Mouse (Mus musculus): ENCODE measurements around the gene Echs1. TPM values are rescaled to one million over a fixed set of nuclear protein-coding genes. Genes with fewer than 3 reads are reported as not detected.

Echs1 gene
- polyA plus RNA-seq (2011; ENCODE audit: insufficient read length, low read depth, missing spikeins): 85.2 and 95.9 TPM in 2 replicates

- Histone ChIP-seq H3K4me1 (ENCODE audit: control insufficient read depth, insufficient read depth, low read length) (no peaks in the 10 kb centered on the region), H3K27ac (ENCODE audit: insufficient read depth, low read length) (peak within 1 kb of the TSS; percentile 94), H3K4me3 (ENCODE audit: insufficient read depth, low read length) (peak within 1 kb of the TSS; percentile 80)
- TF ChIP-seq CTCF (IDR thresholded peaks at IDR 0.05; ENCODE audit: borderline replicate concordance, insufficient read depth, low read length): no peak
- peak; percentile 89 for TF ChIP-seq POLR2A (IDR thresholded peaks at IDR 0.05; ENCODE audit: low read depth, low read length)
These were observed at the start of gene Echs1 for GRCm38 (mm10) chr7:140116329-140117054. Gene Echs1, minus strand, starts transcription at chr7:140116476.

GRCm38 (mm10) chr7:140164664-140165063 lies 48.4 kb upstream of the Echs1 start, which contains the start of gene Olfr522:
Gene Olfr522, minus strand, starts transcription at chr7:140164764.
- Histone ChIP-seq H3K4me3 (ENCODE audit: insufficient read depth, low read length) (no peak within 1 kb of the TSS), H3K27ac (ENCODE audit: insufficient read depth, low read length) (no peak within 1 kb of the TSS), H3K4me1 (ENCODE audit: control insufficient read depth, insufficient read depth, low read length) (no peaks in the 10 kb centered on the region)
- TF ChIP-seq POLR2A (IDR thresholded peaks at IDR 0.05; ENCODE audit: low read depth, low read length): no peak
- no peak for TF ChIP-seq CTCF (IDR thresholded peaks at IDR 0.05; ENCODE audit: borderline replicate concordance, insufficient read depth, low read length)

- no peak overlapping the region for H3K4me3 ChIP-seq (ENCODE audit: insufficient read depth, low read length)
- TF ChIP-seq CTCF (IDR thresholded peaks at IDR 0.05; ENCODE audit: borderline replicate concordance, insufficient read depth, low read length) (no peak), POLR2A (IDR thresholded peaks at IDR 0.05; ENCODE audit: low read depth, low read length) (no peak)
- no peak overlapping the region for H3K27ac ChIP-seq (ENCODE audit: insufficient read depth, low read length)
- no peaks in the 10 kb centered on the region for H3K4me1 ChIP-seq (ENCODE audit: control insufficient read depth, insufficient read depth, low read length)
These were observed 44.1 kb upstream of the Echs1 start for GRCm38 (mm10) chr7:140160363-140160762.

GRCm38 (mm10) chr7:140154218-140154927 lies 38.1 kb upstream of the Echs1 start, which contains the start of gene Sprn:
Gene Sprn, minus strand, starts transcription at chr7:140154877.
- Histone ChIP-seq H3K4me1 (ENCODE audit: control insufficient read depth, insufficient read depth, low read length) (no peaks in the 10 kb centered on the region), H3K4me3 (ENCODE audit: insufficient read depth, low read length) (peak within 1 kb of the TSS; percentile 5; the same call in 1 of the 2 replicates)
- no peak for TF ChIP-seq CTCF (IDR thresholded peaks at IDR 0.05; ENCODE audit: borderline replicate concordance, insufficient read depth, low read length)
- no peak for TF ChIP-seq POLR2A (IDR thresholded peaks at IDR 0.05; ENCODE audit: low read depth, low read length)

GRCm38 (mm10) chr7:140153829-140154217 lies 37.5 kb upstream of the Echs1 start:
- Histone ChIP-seq H3K4me1 (ENCODE audit: control insufficient read depth, insufficient read depth, low read length) (no peaks in the 10 kb centered on the region), H3K4me3 (ENCODE audit: insufficient read depth, low read length) (no peak overlapping the region), H3K27ac (ENCODE audit: insufficient read depth, low read length) (no peak overlapping the region)
- TF ChIP-seq CTCF (IDR thresholded peaks at IDR 0.05; ENCODE audit: borderline replicate concordance, insufficient read depth, low read length) (no peak), POLR2A (IDR thresholded peaks at IDR 0.05; ENCODE audit: low read depth, low read length) (no peak)

More at GRCm38 (mm10) chr7:140154218-140154927, 38.1 kb upstream of the Echs1 start, which contains the start of gene Sprn:
- no peak within 1 kb of the TSS for H3K27ac ChIP-seq (ENCODE audit: insufficient read depth, low read length)

- no peak overlapping the region for H3K27ac ChIP-seq (ENCODE audit: insufficient read depth, low read length)
- TF ChIP-seq CTCF (IDR thresholded peaks at IDR 0.05; ENCODE audit: borderline replicate concordance, insufficient read depth, low read length) (no peak), POLR2A (IDR thresholded peaks at IDR 0.05; ENCODE audit: low read depth, low read length) (no peak)
- no peaks in the 10 kb centered on the region for H3K4me1 ChIP-seq (ENCODE audit: control insufficient read depth, insufficient read depth, low read length)
- no peak overlapping the region for H3K4me3 ChIP-seq (ENCODE audit: insufficient read depth, low read length)
These were observed 37.1 kb upstream of the Echs1 start for GRCm38 (mm10) chr7:140153383-140153782.

- H3K4me1 ChIP-seq (ENCODE audit: control insufficient read depth, insufficient read depth, low read length): no peaks in the 10 kb centered on the region
- no peak for TF ChIP-seq CTCF (IDR thresholded peaks at IDR 0.05; ENCODE audit: borderline replicate concordance, insufficient read depth, low read length)
- no peak overlapping the region for H3K4me3 ChIP-seq (ENCODE audit: insufficient read depth, low read length)
- no peak overlapping the region for H3K27ac ChIP-seq (ENCODE audit: insufficient read depth, low read length)
These were observed 28.3 kb upstream of the Echs1 start for GRCm38 (mm10) chr7:140144550-140144949.

GRCm38 (mm10) chr7:140141350-140141749 lies 25.1 kb upstream of the Echs1 start:
- Histone ChIP-seq H3K4me1 (ENCODE audit: control insufficient read depth, insufficient read depth, low read length) (no peaks in the 10 kb centered on the region), H3K27ac (ENCODE audit: insufficient read depth, low read length) (no peak overlapping the region), H3K4me3 (ENCODE audit: insufficient read depth, low read length) (no peak overlapping the region)
- TF ChIP-seq POLR2A (IDR thresholded peaks at IDR 0.05; ENCODE audit: low read depth, low read length) (no peak), CTCF (IDR thresholded peaks at IDR 0.05; ENCODE audit: borderline replicate concordance, insufficient read depth, low read length) (peak; percentile 83; the same call in 1 of the 2 replicates)

- no peak overlapping the region for H3K27ac ChIP-seq (ENCODE audit: insufficient read depth, low read length)
- TF ChIP-seq POLR2A (IDR thresholded peaks at IDR 0.05; ENCODE audit: low read depth, low read length): no peak
- TF ChIP-seq CTCF (IDR thresholded peaks at IDR 0.05; ENCODE audit: borderline replicate concordance, insufficient read depth, low read length): no peak
- H3K4me1 ChIP-seq (ENCODE audit: control insufficient read depth, insufficient read depth, low read length): no peaks in the 10 kb centered on the region
- H3K4me3 ChIP-seq (ENCODE audit: insufficient read depth, low read length): peak overlapping the region; percentile 76
These were observed 21.7 kb upstream of the Echs1 start for GRCm38 (mm10) chr7:140138021-140138310.
